Mouse (Mus musculus): ENCODE results near the gene Foxb1.

- TF ChIP-seq POLR2A (IDR thresholded peaks at IDR 0.05; ENCODE audit: insufficient read length, low read depth) (no peak), MAX (IDR thresholded peaks at IDR 0.05; ENCODE audit: low read depth) (no peak), MYOG (IDR thresholded peaks at IDR 0.05; ENCODE audit: control insufficient read depth in 1 of 3, insufficient read depth in 1 of 3, insufficient read length in 2 of 3, low read depth in 2 of 3) (no peak), USF1 (IDR thresholded peaks at IDR 0.05; ENCODE audit: low read depth) (no peak), TCF12 (IDR thresholded peaks at IDR 0.05; ENCODE audit: insufficient read depth, poor library complexity, severe bottlenecking) (no peak), CEBPB (IDR thresholded peaks at IDR 0.05; ENCODE audit: insufficient read depth, poor library complexity, severe bottlenecking) (no peak), POLR2AphosphoS2 (IDR thresholded peaks at IDR 0.05; ENCODE audit: insufficient read length, low read depth) (no peak), SRF (IDR thresholded peaks at IDR 0.05; ENCODE audit: control insufficient read depth, insufficient read length, low read depth) (no peak), E2F4 (IDR thresholded peaks at IDR 0.05; ENCODE audit: insufficient read depth) (no peak)
Observed at GRCm38 (mm10) chr9:69763681-69764585, 3.2 kb upstream of the Foxb1 start.

Measured in myocyte (in vitro differentiated cells).